Mouse (Mus musculus): ENCODE measurements at regions not wholly inside any gene's neighbourhood (a gene's known extent, or its start where the extent isn't known, plus 50 kb on each side); places are given as distances from the start of the nearest gene placed in this dataset.

DNA sequence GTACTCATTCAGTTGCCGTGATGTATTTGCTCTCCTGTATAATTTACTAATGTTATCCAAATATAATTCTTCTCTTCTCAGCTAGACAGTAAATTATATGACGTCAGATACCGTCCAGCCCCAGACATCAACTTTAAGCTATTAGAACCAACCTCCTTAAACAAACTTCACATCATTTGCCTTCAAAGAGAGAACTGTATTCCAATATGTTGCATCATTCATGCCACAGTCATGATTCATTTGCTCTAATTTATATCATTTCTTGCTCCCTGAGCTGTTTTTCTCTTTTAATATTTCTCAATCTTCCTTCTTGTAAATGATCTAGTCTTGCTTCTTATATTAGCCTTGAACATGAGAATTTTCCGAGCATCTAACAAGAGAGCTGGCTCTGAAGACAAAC lies 882.7 kb upstream of the Gm7489 start:
- DNase-seq: no peak
- Histone ChIP-seq H3K27me3 (ENCODE audit: control insufficient read depth, insufficient read depth, low read length) (no peaks in the 10 kb centered on the region), H3K36me3 (ENCODE audit: control insufficient read depth, insufficient read depth, low read length) (no peaks in the 10 kb centered on the region), H3K4me1 (replicated peaks; ENCODE audit: control insufficient read depth, insufficient read depth, low read length) (no peaks in the 10 kb centered on the region), H3K27ac (ENCODE audit: control insufficient read depth, insufficient read depth, low read length) (no peak overlapping the region), H3K4me3 (ENCODE audit: control insufficient read depth, insufficient read depth, low read length) (no peak overlapping the region)
- no peak for TF ChIP-seq CTCF (IDR thresholded peaks at IDR 0.05; ENCODE audit: borderline replicate concordance, control insufficient read depth, extremely low read depth, insufficient read depth, low read length, poor library complexity)
- no peak for TF ChIP-seq POLR2A (IDR thresholded peaks at IDR 0.05; ENCODE audit: control insufficient read depth, extremely low read depth, insufficient read depth, low read length, poor library complexity)
- WGBS: 94% methylated on average over 4 of the region's 4 CpGs

GRCm38 (mm10) chr15:53004078-53004477 lies 880.6 kb upstream of the Gm7489 start:
- no peak for DNase-seq
- Histone ChIP-seq H3K27me3 (ENCODE audit: control insufficient read depth, insufficient read depth, low read length) (no peaks in the 10 kb centered on the region), H3K4me1 (replicated peaks; ENCODE audit: control insufficient read depth, insufficient read depth, low read length) (no peaks in the 10 kb centered on the region), H3K27ac (ENCODE audit: control insufficient read depth, insufficient read depth, low read length) (no peak overlapping the region), H3K36me3 (ENCODE audit: control insufficient read depth, insufficient read depth, low read length) (no peaks in the 10 kb centered on the region), H3K4me3 (ENCODE audit: control insufficient read depth, insufficient read depth, low read length) (no peak overlapping the region)
- TF ChIP-seq CTCF (IDR thresholded peaks at IDR 0.05; ENCODE audit: borderline replicate concordance, control insufficient read depth, extremely low read depth, insufficient read depth, low read length, poor library complexity) (no peak), POLR2A (IDR thresholded peaks at IDR 0.05; ENCODE audit: control insufficient read depth, extremely low read depth, insufficient read depth, low read length, poor library complexity) (no peak)

- no peak overlapping the region for H3K27ac ChIP-seq (ENCODE audit: control insufficient read depth, insufficient read depth, low read length)
- no peaks in the 10 kb centered on the region for H3K36me3 ChIP-seq (ENCODE audit: control insufficient read depth, insufficient read depth, low read length)
- H3K4me1 ChIP-seq (replicated peaks; ENCODE audit: control insufficient read depth, insufficient read depth, low read length): no peaks in the 10 kb centered on the region
- no peaks in the 10 kb centered on the region for H3K27me3 ChIP-seq (ENCODE audit: control insufficient read depth, insufficient read depth, low read length)
- H3K4me3 ChIP-seq (ENCODE audit: control insufficient read depth, insufficient read depth, low read length): no peak overlapping the region
- no peak for DNase-seq
- TF ChIP-seq POLR2A (IDR thresholded peaks at IDR 0.05; ENCODE audit: control insufficient read depth, extremely low read depth, insufficient read depth, low read length, poor library complexity): no peak
- no peak for TF ChIP-seq CTCF (IDR thresholded peaks at IDR 0.05; ENCODE audit: borderline replicate concordance, control insufficient read depth, extremely low read depth, insufficient read depth, low read length, poor library complexity)
- WGBS: 76% methylated on average over 1 of the region's 1 CpGs
These were observed 877.9 kb upstream of the Gm7489 start for GRCm38 (mm10) chr15:53006844-53007243.

- Histone ChIP-seq H3K4me1 (replicated peaks; ENCODE audit: control insufficient read depth, insufficient read depth, low read length) (no peaks in the 10 kb centered on the region), H3K36me3 (ENCODE audit: control insufficient read depth, insufficient read depth, low read length) (no peaks in the 10 kb centered on the region), H3K4me3 (ENCODE audit: control insufficient read depth, insufficient read depth, low read length) (no peak overlapping the region), H3K27me3 (ENCODE audit: control insufficient read depth, insufficient read depth, low read length) (no peaks in the 10 kb centered on the region), H3K27ac (ENCODE audit: control insufficient read depth, insufficient read depth, low read length) (no peak overlapping the region)
- WGBS: 97% methylated on average over 3 of the region's 3 CpGs
- DNase-seq: no peak
- no peak for TF ChIP-seq CTCF (IDR thresholded peaks at IDR 0.05; ENCODE audit: borderline replicate concordance, control insufficient read depth, extremely low read depth, insufficient read depth, low read length, poor library complexity)
- no peak for TF ChIP-seq POLR2A (IDR thresholded peaks at IDR 0.05; ENCODE audit: control insufficient read depth, extremely low read depth, insufficient read depth, low read length, poor library complexity)
These were observed 875.4 kb upstream of the Gm7489 start for GRCm38 (mm10) chr15:53009337-53009736.

Measured in thymus, adult 2 months (tissue).